Mouse (Mus musculus) 3T3-L1 (cell line): Measurements from ENCODE around the gene Prima1.

ENCODE experiments used
- DNase-seq: peaks from one replicate; pipeline ENCODE4 v3.0.0-alpha.2; 2015; ENCODE audit warnings: low read depth, low spot score

Gene Prima1

GRCm38 (mm10) chr12:103242083-103242581 lies at the start of gene Prima1:
TSS of gene Prima1 (minus strand) at chr12:103242150.
- DNase-seq: no peak

GRCm38 (mm10) chr12:103287276-103287675 lies 45.3 kb upstream of the Prima1 start:
- DNase-seq: no peak

- DNase-seq: no peak
Observed at GRCm38 (mm10) chr12:103283411-103283810, 41.5 kb upstream of the Prima1 start.

- no peak for DNase-seq
Observed at GRCm38 (mm10) chr12:103282936-103283335, 41.0 kb upstream of the Prima1 start.

GRCm38 (mm10) chr12:103281912-103282311 lies 40.0 kb upstream of the Prima1 start:
- DNase-seq: peak; percentile 75

GRCm38 (mm10) chr12:103281491-103281890 lies 39.5 kb upstream of the Prima1 start:
- DNase-seq: peak; percentile 81

GRCm38 (mm10) chr12:103276422-103276821 lies 34.5 kb upstream of the Prima1 start:
- peak; percentile 18 for DNase-seq

- no peak for DNase-seq
Observed at GRCm38 (mm10) chr12:103273732-103274131, 31.8 kb upstream of the Prima1 start.

GRCm38 (mm10) chr12:103273051-103273450 lies 31.1 kb upstream of the Prima1 start:
- DNase-seq: no peak

GRCm38 (mm10) chr12:103272176-103272575 lies 30.2 kb upstream of the Prima1 start:
- DNase-seq: no peak

- DNase-seq: no peak
Observed at GRCm38 (mm10) chr12:103266605-103267004, 24.7 kb upstream of the Prima1 start.

- no peak for DNase-seq
Observed at GRCm38 (mm10) chr12:103262017-103262865, 20.3 kb upstream of the Prima1 start.

GRCm38 (mm10) chr12:103252901-103253434 lies 11.0 kb upstream of the Prima1 start:
- no peak for DNase-seq

GRCm38 (mm10) chr12:103251151-103251550 lies 9.2 kb upstream of the Prima1 start:
- no peak for DNase-seq

- DNase-seq: no peak
Observed at GRCm38 (mm10) chr12:103250333-103250732, 8.4 kb upstream of the Prima1 start.

- DNase-seq: no peak
Observed at GRCm38 (mm10) chr12:103243041-103243440, 1.1 kb upstream of the Prima1 start.

GRCm38 (mm10) chr12:103242591-103243025 lies 658 bp upstream of the Prima1 start:
- DNase-seq: no peak

- no peak for DNase-seq
Observed at GRCm38 (mm10) chr12:103241311-103242082, 453 bp downstream of the Prima1 start.

- no peak for DNase-seq
Observed at GRCm38 (mm10) chr12:103238924-103239460, 3.0 kb downstream of the Prima1 start.

GRCm38 (mm10) chr12:103235856-103236255 lies 6.1 kb downstream of the Prima1 start:
- DNase-seq: no peak

GRCm38 (mm10) chr12:103235251-103235650 lies 6.7 kb downstream of the Prima1 start:
- no peak for DNase-seq

GRCm38 (mm10) chr12:103229058-103229457 lies 12.9 kb downstream of the Prima1 start:
- DNase-seq: no peak
